Mouse (Mus musculus): ENCODE measurements at regions not wholly inside any gene's neighbourhood (a gene's known extent, or its start where the extent isn't known, plus 50 kb on each side); places are given as distances from the start of the nearest gene placed in this dataset.

DNA sequence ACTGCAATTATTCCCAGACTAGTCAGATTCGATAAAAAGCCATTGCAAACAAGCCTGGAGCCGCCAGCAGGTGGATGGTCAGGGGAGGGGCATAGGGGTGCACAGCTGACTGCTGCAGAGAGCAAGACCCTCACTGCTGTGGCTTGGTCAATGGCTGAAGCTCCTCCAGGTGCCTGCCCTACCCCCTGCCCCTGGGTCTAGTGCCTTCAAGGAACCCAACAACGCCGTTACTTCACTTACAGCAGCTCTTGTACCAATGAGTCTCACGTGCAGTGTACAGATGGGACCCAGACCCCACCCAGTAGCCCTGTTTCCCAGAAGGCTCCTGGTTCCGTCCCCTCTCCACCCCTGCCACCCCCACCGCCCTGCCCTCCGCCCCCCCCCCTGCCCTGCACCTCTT, 300.5 kb upstream of the Rpl38 start:
- no peak for DNase-seq (ENCODE audit: low read depth, low spot score)
- WGBS: 71% methylated on average over 8 of the region's 8 CpGs

GRCm38 (mm10) chr11:114360946-114361345, 294.1 kb upstream of the Sdk2 start:
- 57% methylated on average over 8 of the region's 8 CpGs for WGBS
- DNase-seq (ENCODE audit: low read depth, low spot score): no peak

DNA sequence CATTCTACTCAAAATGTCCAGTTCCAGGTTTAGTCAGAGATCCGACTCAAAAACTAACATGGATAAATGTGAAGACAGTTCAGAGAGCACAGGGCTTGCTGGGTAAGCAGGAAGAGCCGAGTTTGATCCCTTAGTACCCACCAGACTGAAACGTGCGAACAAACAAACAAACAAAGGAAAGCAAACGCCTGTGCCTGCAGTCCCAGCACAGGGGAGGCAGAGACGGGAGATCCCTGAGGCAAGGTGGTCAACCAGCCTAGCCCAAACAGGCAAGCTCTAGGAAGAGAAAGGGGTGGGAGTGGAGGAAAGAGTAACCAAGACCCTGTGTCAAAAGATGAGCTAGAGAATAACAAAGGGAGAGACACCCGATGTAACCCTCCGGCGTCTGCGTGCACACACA, 293.5 kb upstream of the Sdk2 start:
- WGBS: 79% methylated on average over 10 of the region's 10 CpGs

GRCm38 (mm10) chr11:114352146-114352795, 285.4 kb upstream of the Sdk2 start:
- no peak for DNase-seq (ENCODE audit: low read depth, low spot score)
- WGBS: 36% methylated on average over 4 of the region's 4 CpGs

More for the DNA sequence above, 293.5 kb upstream of the Sdk2 start:
- no peak for DNase-seq (ENCODE audit: low read depth, low spot score)

DNA sequence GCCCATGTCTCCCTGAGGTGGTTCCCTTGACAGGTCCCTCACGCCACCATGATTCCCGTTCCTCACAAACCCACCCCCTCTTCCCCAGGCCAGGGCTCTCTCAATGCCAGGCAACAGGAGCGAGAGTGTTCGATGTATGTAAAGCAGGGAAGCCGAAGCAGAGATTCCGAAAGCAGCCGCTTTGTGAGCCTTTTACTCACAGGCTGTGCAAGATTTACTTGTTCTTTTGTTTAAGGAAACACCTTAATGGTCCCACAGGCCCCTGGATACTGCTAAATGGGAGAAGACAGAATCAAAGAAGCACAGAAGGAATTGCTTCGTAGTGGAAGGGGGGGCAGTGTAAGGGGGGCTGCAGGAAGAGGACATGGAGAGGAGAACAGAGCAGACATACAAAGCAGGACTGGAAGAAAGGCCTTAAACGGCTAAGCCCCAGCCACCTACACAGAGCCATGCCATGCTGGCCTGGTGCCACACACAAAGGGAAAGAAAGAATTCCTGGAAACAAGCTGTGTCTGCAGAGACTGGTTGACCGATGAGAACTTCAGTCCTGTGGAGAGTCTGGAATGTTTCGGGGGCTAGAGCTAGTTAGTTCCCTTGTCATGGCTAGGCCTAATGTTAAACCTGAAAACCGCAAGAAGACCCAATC, 270.1 kb upstream of the Sdk2 start:
- WGBS: 77% methylated on average over 12 of the region's 12 CpGs
- DNase-seq (ENCODE audit: low read depth, low spot score): no peak

DNA sequence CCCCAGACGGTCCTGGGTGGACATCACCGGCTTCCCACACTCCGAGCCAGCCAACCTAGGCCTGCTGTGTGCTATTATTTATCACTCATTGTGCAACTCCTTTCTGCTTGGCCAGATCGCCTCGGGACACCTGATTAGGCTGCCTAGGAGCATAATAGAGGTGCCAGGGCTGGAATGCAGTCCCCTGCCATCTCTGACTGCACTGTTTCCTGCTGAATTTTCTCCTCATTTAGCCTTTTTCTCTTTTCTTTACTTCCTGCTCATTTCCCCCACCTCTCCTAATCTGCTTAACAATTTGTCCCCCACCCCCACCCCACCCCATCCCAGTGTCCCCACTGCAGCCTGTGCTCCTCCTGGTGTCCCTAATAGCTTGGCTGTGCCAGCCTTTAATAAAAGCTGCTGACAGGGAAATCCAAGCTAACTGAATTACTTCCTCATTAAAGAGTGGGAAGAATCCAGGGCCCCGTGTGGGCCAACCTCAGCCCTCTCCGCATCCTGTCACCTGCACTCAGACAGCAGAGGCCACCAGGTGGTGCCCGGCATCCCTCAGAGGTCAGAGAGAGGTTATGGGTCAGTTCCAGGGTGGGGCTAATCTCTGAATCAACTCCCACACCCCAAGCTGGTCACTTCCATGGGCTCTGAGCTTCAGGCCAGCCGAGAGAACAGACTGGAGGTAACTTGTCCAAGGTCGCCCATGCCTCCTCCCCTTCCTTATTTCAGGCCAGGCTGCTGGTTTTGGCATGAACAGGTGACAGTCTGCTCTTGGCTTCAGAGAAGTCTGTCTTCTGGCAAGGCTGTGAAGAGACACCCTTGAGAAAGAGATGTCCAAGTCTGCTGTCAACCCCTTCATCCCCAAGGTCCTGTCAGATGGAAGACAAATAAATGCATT, 269.3 kb upstream of the Sdk2 start:
- WGBS: 52% methylated on average over 10 of the region's 10 CpGs
- DNase-seq (ENCODE audit: low read depth, low spot score): no peak

GRCm38 (mm10) chr11:114331579-114332150, 264.8 kb upstream of the Sdk2 start:
- DNase-seq (ENCODE audit: low read depth, low spot score): no peak
- WGBS: 69% methylated on average over 5 of the region's 5 CpGs

DNA sequence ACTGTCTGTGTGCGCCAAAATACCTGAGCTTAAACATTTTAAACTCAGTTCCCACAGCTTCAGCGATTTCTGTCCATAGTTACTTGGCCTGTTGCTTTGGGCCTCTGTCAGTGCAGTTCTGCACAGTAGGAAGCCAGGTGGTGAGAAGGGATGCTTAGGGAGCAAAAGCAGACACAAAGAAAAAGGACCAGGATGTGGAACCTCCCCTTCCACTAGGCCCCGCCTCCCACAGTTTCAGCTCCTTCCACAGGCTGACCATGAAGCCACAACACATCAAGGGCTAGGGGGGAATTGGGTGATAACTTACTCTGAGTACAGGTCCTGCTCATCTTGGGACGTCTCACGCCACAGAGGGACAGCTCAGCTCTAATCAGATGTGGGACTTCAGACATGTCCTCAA, 263.5 kb upstream of the Sdk2 start:
- 94% methylated on average over 5 of the region's 5 CpGs for WGBS
- DNase-seq (ENCODE audit: low read depth, low spot score): no peak

- WGBS: 69% methylated on average over 4 of the region's 4 CpGs
- DNase-seq (ENCODE audit: low read depth, low spot score): no peak
Measured at GRCm38 (mm10) chr11:114322627-114323026, 255.8 kb upstream of the Sdk2 start.

GRCm38 (mm10) chr11:114321974-114322373, 255.1 kb upstream of the Sdk2 start:
- 68% methylated on average over 12 of the region's 12 CpGs for WGBS
- DNase-seq (ENCODE audit: low read depth, low spot score): no peak

- WGBS: 74% methylated on average over 8 of the region's 8 CpGs
- DNase-seq (ENCODE audit: low read depth, low spot score): no peak
Measured at GRCm38 (mm10) chr11:114321527-114321926, 254.7 kb upstream of the Sdk2 start.

DNA sequence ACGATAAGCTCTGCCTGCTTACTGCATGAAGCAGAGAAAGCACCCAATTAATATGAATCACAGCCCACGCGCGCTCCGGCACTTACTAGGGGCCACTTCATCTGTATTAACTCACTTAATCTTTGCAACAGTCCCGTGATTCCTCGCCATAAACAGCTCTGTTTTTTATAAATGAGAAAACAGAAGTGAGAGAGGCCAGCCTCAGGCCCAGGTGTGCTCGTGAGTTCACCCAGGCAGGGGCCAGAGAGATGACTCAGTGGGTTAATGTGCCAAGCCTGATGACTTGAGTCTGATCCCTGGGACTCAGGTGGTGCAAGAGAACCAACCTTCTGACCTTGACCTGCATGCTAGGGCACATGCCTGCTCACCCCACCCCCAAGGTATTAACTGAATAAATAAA, 248.4 kb upstream of the Sdk2 start:
- DNase-seq (ENCODE audit: low read depth, low spot score): no peak
- WGBS: 65% methylated on average over 8 of the region's 8 CpGs

- 42% methylated on average over 6 of the region's 6 CpGs for WGBS
- no peak for DNase-seq (ENCODE audit: low read depth, low spot score)
Measured at GRCm38 (mm10) chr11:114313652-114314051, 246.8 kb upstream of the Sdk2 start.

- 71% methylated on average over 4 of the region's 4 CpGs for WGBS
- DNase-seq (ENCODE audit: low read depth, low spot score): no peak
Measured at GRCm38 (mm10) chr11:114311640-114312039, 244.8 kb upstream of the Sdk2 start.

GRCm38 (mm10) chr11:114303636-114304354, 236.9 kb upstream of the Sdk2 start:
- DNase-seq (ENCODE audit: low read depth, low spot score): no peak
- 53% methylated on average over 13 of the region's 13 CpGs for WGBS

DNA sequence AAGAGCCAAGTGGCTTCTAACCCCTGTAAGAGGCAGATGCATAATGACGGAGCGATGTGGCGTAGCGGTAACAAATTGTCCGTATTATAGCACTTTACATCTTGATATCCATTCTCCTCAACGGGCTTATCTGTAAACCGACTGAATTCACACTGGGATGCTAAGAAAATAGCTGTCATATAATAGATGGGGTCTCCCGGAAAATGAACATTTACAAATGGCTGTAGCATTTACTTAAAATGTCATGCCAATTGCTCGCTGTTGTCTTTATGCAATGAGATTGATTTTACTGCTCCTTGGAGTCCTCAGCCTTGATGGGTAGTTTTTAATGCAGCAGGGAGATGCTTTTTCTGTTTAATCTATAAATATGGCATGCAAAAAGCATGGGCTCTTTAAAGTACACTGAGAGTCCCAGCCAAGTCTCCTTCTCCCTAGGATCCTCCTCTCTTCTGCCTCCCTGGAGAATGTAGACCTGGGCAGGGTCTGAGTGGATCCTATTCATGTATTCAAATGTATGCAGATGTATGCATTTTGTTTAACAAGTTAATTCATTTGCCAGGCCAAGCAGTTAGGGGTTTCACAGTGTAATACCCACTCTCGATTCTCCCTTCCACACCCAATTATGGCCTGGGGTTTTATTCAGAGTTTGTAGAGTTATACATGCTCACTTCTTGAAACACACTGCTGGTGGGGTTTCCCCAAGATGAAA, 233.9 kb upstream of the Sdk2 start:
- no peak for DNase-seq (ENCODE audit: low read depth, low spot score)
- 86% methylated on average over 10 of the region's 10 CpGs for WGBS

DNA sequence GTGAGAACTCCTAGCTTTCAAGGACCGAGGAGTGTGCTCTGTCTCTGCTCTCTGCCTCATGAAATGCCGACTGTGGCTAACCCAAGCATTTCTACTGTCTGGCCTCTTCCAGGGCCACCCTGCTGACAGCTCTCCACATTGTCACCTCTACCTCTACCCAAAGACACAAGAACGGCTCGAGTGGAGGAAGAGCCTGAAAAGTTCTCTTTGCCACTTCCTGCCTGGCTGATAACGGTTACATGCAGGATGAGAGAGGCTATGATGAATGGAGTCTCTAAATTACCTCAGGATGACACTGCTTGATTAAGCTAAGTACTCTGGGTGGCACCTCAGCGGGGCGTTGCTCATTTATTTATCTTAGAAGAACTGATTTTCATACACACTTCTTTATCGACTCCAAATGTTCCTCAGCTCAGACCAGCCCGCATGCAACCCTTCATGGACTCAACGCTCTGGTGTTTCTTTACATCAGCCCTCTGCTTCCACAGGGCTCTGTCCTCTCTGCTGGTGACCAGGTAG, 230.0 kb upstream of the Sdk2 start:
- no peak for DNase-seq (ENCODE audit: low read depth, low spot score)
- whole genome bisulfite sequencing: 76% methylated on average over 10 of the region's 10 CpGs

DNA sequence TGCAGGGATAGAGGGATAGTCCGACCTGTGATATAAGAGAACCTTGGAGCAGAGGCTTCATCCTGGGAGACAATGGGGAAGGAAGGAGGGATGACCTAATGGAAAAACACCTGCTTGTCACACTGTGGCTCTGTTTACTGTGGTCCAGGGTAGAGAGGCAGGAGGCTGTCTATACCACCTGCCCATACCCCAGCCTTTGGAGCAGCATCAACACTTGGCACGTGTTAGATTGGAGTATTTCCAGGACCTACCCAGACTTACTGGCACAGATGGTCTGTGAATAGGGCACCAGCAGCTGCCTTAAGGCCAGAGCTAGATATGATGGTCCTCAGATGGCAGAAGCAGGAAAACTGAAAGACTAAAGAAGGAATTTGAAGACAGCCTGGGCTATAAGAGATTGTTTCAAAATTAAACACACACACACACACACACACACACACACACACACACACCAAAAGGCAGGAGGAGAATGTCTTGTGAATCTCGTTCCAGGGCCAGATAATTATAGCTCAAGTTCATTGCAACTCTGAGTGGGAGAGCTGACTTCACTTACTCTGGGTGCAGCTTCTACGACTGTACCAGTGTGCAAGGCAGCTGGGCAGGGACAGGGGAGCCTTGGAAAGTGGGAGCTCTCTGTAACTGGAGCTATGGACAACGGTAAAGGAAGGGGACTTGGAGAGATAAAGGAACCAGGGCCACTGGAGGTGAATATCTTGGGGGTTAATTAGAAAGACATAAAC, 227.8 kb upstream of the Sdk2 start:
- WGBS: 45% methylated on average over 5 of the region's 5 CpGs
- DNase-seq (ENCODE audit: low read depth, low spot score): no peak

All from large intestine, adult 2 months (tissue).